Mouse (Mus musculus) testis, adult 2 months (tissue): ENCODE data around the gene Mlycd.

Source experiments
- CTCF ChIP-seq: fragments of 200-500 bp; IDR thresholded peaks from 2 replicates; pipeline ENCODE4 v1.5.1; 2012; ENCODE audit warnings: low read depth, mild to moderate bottlenecking, inconsistent platforms, low read length, moderate library complexity; ENCODE audit not compliant: control insufficient read depth, insufficient read depth, insufficient replicate concordance
- POLR2A ChIP-seq: fragments of 200-500 bp; IDR thresholded peaks from 2 replicates; pipeline ENCODE4 v1.6.1; 2012; ENCODE audit warnings: low read depth, mild to moderate bottlenecking, inconsistent platforms, low read length, moderate library complexity; ENCODE audit not compliant: control insufficient read depth

- TF ChIP-seq POLR2A (no peak), CTCF (no peak)
Measured at GRCm38 (mm10) chr8:119432372-119432771, 37.7 kb downstream of the Mlycd start.
